Mouse (Mus musculus) brain, embryonic 14.5 days (tissue): ENCODE measurements at regions not wholly inside any gene's neighbourhood (a gene's known extent, or its start where the extent isn't known, plus 50 kb on each side); places are given as distances from the start of the nearest gene placed in this dataset.

ENCODE experiments used
- CTCF ChIP-seq: fragments of 200-500 bp; IDR thresholded peaks from 2 replicates; pipeline ENCODE4 v1.5.1; 2012; ENCODE audit warnings: inconsistent platforms, mild to moderate bottlenecking, moderate library complexity, borderline replicate concordance; ENCODE audit not compliant: insufficient read depth, insufficient read length; ENCODE audit errors: extremely low read depth
- POLR2A ChIP-seq: fragments of 200-500 bp; IDR thresholded peaks from 2 replicates; pipeline ENCODE4 v1.6.1; 2012; ENCODE audit warnings: mild to moderate bottlenecking, inconsistent platforms, borderline replicate concordance; ENCODE audit not compliant: poor library complexity, insufficient read depth, insufficient read length, severe bottlenecking; ENCODE audit errors: extremely low read depth

GRCm38 (mm10) chr3:21918431-21918830, 158.0 kb upstream of the Tbl1xr1 start:
- TF ChIP-seq POLR2A (no peak), CTCF (no peak)
